Mouse (Mus musculus) lung, adult 2 months (tissue): ENCODE results near the gene Stox2.

ENCODE experiments used
- CTCF ChIP-seq: fragments of 200-500 bp; IDR thresholded peaks from 2 replicates; pipeline ENCODE4 v1.5.1; 2011; ENCODE audit warnings: mild to moderate bottlenecking, low read length, control low read depth; ENCODE audit not compliant: insufficient read depth
- POLR2A ChIP-seq: fragments of 200-500 bp; IDR thresholded peaks from 2 replicates; pipeline ENCODE4 v1.6.1; 2011; ENCODE audit warnings: low read depth, mild to moderate bottlenecking, control low read depth, low read length, borderline replicate concordance; ENCODE audit errors: extremely low read depth

DNA sequence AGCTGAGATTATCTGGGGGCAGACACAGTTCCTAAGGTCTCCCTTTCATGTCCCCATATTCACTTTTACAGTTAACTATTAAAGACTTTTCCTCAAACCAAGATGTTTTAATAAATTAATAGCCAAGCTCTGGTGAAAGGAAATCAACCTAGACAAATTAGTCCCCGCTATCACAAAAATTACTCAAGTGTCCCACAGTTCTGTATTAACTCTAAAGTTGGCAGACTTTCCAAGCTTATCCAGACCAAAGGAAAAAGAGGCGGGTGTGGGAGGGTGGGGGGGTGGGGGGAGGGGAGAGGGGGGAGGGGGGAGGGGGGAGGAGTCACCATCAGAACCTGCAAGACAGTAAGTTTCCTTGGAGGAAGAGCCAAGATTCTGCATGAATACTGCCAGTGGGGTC, 41.3 kb downstream of the Stox2 start:
- TF ChIP-seq CTCF (no peak), POLR2A (no peak)
